Mouse (Mus musculus): Measurements from ENCODE around the gene Alpi. TPM values are rescaled to one million over a fixed set of nuclear protein-coding genes. Genes with fewer than 3 reads are reported as not detected.

Alpi gene
- polyA plus RNA-seq, 1 experiment from 2014 or later, result 0.74 TPM

GRCm38 (mm10) chr1:87111719-87112354 is 10.4 kb upstream of the Alpi start:
- Histone ChIP-seq H3K9me3 (replicated peaks; ENCODE audit: control insufficient read depth, low read length) (no peaks in the 10 kb centered on the region), H3K4me2 (ENCODE audit: low read depth, low read length) (no peak overlapping the region), H3K27ac (ENCODE audit: low read length) (no peak overlapping the region), H3K4me3 (ENCODE audit: low read length) (no peak overlapping the region), H3K9ac (ENCODE audit: low read length) (no peak overlapping the region), H3K27me3 (ENCODE audit: control insufficient read depth, insufficient read depth, low read length) (no peaks in the 10 kb centered on the region), H3K4me1 (ENCODE audit: control insufficient read depth, insufficient read depth, low read length) (no peaks in the 10 kb centered on the region), H3K36me3 (ENCODE audit: control insufficient read depth, insufficient read depth) (no peaks in the 10 kb centered on the region)
- 34% methylated on average over 9 of the region's 9 CpGs for WGBS
- ATAC-seq (replicated peaks; ENCODE audit: extremely low read depth, insufficient read depth, low FRiP score), result no peak

- no peaks in the 10 kb centered on the region for H3K4me1 ChIP-seq (ENCODE audit: control insufficient read depth, insufficient read depth, low read length)
- no peak overlapping the region for H3K4me2 ChIP-seq (ENCODE audit: low read depth, low read length)
- 73% methylated on average over 4 of the region's 4 CpGs for WGBS
- H3K4me3 ChIP-seq (ENCODE audit: low read length), result no peak overlapping the region
- no peaks in the 10 kb centered on the region for H3K9me3 ChIP-seq (replicated peaks; ENCODE audit: control insufficient read depth, low read length)
- H3K9ac ChIP-seq (ENCODE audit: low read length), result no peak overlapping the region
- no peak for ATAC-seq (replicated peaks; ENCODE audit: extremely low read depth, insufficient read depth, low FRiP score)
- no peak overlapping the region for H3K27ac ChIP-seq (ENCODE audit: low read length)
- H3K27me3 ChIP-seq (ENCODE audit: control insufficient read depth, insufficient read depth, low read length), result no peaks in the 10 kb centered on the region
- H3K36me3 ChIP-seq (ENCODE audit: control insufficient read depth, insufficient read depth), result no peaks in the 10 kb centered on the region
Observed at GRCm38 (mm10) chr1:87108564-87108963, 7.2 kb upstream of the Alpi start.

DNA sequence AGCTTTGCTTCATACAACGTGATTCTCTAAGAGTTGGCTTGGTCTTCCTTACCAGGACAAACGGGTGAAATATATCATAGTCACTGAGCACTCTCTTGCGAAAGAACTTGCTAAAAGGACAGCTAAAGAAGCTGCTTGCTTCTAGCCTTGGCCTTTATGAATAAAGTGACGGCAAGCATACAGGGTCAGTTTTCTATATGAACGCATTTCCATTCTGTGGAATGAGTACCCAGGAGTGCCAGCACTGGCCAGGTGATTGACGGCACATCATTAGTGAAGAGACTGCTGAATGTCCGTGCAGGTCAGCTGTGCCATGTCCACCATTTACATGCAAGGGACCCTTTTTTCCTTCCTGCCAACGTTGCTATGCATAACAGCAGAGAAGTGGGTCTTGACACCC is 5.1 kb upstream of the Alpi start:
- no peaks in the 10 kb centered on the region for H3K4me1 ChIP-seq (ENCODE audit: control insufficient read depth, insufficient read depth, low read length)
- H3K4me2 ChIP-seq (ENCODE audit: low read depth, low read length), result no peak overlapping the region
- ATAC-seq (replicated peaks; ENCODE audit: extremely low read depth, insufficient read depth, low FRiP score), result no peak
- H3K36me3 ChIP-seq (ENCODE audit: control insufficient read depth, insufficient read depth), result no peaks in the 10 kb centered on the region
- 74% methylated on average over 8 of the region's 8 CpGs for WGBS
- H3K9ac ChIP-seq (ENCODE audit: low read length), result no peak overlapping the region
- H3K27me3 ChIP-seq (ENCODE audit: control insufficient read depth, insufficient read depth, low read length), result no peaks in the 10 kb centered on the region
- no peaks in the 10 kb centered on the region for H3K9me3 ChIP-seq (replicated peaks; ENCODE audit: control insufficient read depth, low read length)
- no peak overlapping the region for H3K4me3 ChIP-seq (ENCODE audit: low read length)
- H3K27ac ChIP-seq (ENCODE audit: low read length), result no peak overlapping the region

GRCm38 (mm10) chr1:87103936-87104335 is 2.5 kb upstream of the Alpi start:
- Histone ChIP-seq H3K4me1 (ENCODE audit: control insufficient read depth, insufficient read depth, low read length) (no peaks in the 10 kb centered on the region), H3K9ac (ENCODE audit: low read length) (no peak overlapping the region), H3K4me2 (ENCODE audit: low read depth, low read length) (no peak overlapping the region), H3K9me3 (replicated peaks; ENCODE audit: control insufficient read depth, low read length) (no peaks in the 10 kb centered on the region), H3K27me3 (ENCODE audit: control insufficient read depth, insufficient read depth, low read length) (0 out of 2 replicates have a peak, but pooled peaks cover 7% of the 10 kb centered on the region), H3K36me3 (ENCODE audit: control insufficient read depth, insufficient read depth) (no peaks in the 10 kb centered on the region), H3K4me3 (ENCODE audit: low read length) (no peak overlapping the region), H3K27ac (ENCODE audit: low read length) (no peak overlapping the region)
- ATAC-seq (replicated peaks; ENCODE audit: extremely low read depth, insufficient read depth, low FRiP score), result no peak
- 78% methylated on average over 1 of the region's 1 CpGs for WGBS

DNA sequence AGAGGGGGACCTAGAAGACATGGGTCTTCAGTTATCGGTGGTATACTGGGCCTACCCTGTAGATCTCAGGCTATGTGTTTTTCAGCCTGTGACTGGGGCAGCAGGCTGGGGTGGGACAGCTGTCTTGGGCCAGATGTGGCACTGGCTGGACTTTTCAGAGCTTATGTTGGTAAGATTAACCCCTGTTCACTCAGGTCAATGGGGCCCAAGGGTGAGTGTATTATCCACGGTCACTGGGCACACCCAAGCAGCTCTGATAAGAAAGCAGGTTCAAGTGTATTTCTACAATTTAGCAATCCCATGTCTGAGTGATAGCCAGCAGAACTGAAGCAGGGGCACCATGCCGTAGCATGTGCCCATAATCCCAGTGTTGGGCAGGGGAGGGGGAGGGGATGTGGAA is 708 bp upstream of the Alpi start:
- WGBS, result 80% methylated on average over 3 of the region's 3 CpGs
- Histone ChIP-seq H3K4me2 (ENCODE audit: low read depth, low read length) (no peak overlapping the region), H3K9me3 (replicated peaks; ENCODE audit: control insufficient read depth, low read length) (no peaks in the 10 kb centered on the region), H3K4me3 (ENCODE audit: low read length) (no peak overlapping the region), H3K27ac (ENCODE audit: low read length) (no peak overlapping the region), H3K36me3 (ENCODE audit: control insufficient read depth, insufficient read depth) (no peaks in the 10 kb centered on the region), H3K27me3 (ENCODE audit: control insufficient read depth, insufficient read depth, low read length) (peaks cover 11% of the 10 kb centered on the region; the same call in 1 of the 2 replicates), H3K4me1 (ENCODE audit: control insufficient read depth, insufficient read depth, low read length) (0 out of 2 replicates have a peak, but pooled peaks cover 3% of the 10 kb centered on the region), H3K9ac (ENCODE audit: low read length) (no peak overlapping the region)
- no peak for ATAC-seq (replicated peaks; ENCODE audit: extremely low read depth, insufficient read depth, low FRiP score)

DNA sequence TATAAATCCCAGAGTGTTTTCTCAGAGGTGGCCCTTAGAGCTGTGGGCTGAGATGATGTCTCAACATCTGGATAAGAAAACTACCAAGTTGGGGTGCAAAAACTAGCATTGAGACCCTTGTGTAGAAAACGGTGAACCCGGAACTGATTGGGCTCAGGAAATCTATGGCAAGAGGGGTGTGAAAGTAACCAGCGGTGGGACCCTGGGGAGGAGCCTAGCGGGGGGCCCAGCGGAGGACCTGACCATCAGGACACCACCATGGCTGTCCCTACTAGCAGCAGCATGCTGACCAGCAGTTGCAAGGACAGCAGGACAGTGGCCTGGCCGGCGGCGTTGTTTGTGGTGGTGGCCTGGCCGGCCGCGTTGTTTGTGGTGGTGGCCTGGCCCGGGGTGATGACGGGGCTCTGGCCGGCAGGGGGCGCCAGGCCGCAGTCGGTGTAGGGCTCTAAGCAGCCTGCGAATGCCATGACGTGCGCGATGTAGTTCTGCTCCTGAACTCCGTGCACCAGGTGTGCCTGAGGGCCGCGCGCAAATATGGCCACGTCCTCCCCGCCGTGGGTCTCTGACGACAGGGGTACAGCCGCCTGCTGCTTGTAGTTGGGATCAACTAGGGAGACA is 2.9 kb downstream of the Alpi start:
- Histone ChIP-seq H3K36me3 (ENCODE audit: control insufficient read depth, insufficient read depth) (no peaks in the 10 kb centered on the region), H3K9me3 (replicated peaks; ENCODE audit: control insufficient read depth, low read length) (no peaks in the 10 kb centered on the region), H3K4me2 (ENCODE audit: low read depth, low read length) (peak overlapping the region; percentile 46), H3K4me1 (ENCODE audit: control insufficient read depth, insufficient read depth, low read length) (0 out of 2 replicates have a peak, but pooled peaks cover 3% of the 10 kb centered on the region), H3K27me3 (ENCODE audit: control insufficient read depth, insufficient read depth, low read length) (peaks cover 13% of the 10 kb centered on the region; the same call in 1 of the 2 replicates), H3K9ac (ENCODE audit: low read length) (no peak overlapping the region), H3K27ac (ENCODE audit: low read length) (no peak overlapping the region), H3K4me3 (ENCODE audit: low read length) (no peak overlapping the region)
- ATAC-seq (replicated peaks; ENCODE audit: extremely low read depth, insufficient read depth, low FRiP score), result no peak; the same call in 1 of the 2 replicates
- WGBS, result 13% methylated on average over 30 of the region's 30 CpGs

GRCm38 (mm10) chr1:87095642-87096041 is 5.8 kb downstream of the Alpi start:
- Histone ChIP-seq H3K9ac (ENCODE audit: low read length) (no peak overlapping the region), H3K27ac (ENCODE audit: low read length) (no peak overlapping the region), H3K4me3 (ENCODE audit: low read length) (no peak overlapping the region), H3K36me3 (ENCODE audit: control insufficient read depth, insufficient read depth) (no peaks in the 10 kb centered on the region), H3K9me3 (replicated peaks; ENCODE audit: control insufficient read depth, low read length) (no peaks in the 10 kb centered on the region), H3K27me3 (ENCODE audit: control insufficient read depth, insufficient read depth, low read length) (peaks cover 13% of the 10 kb centered on the region; the same call in 1 of the 2 replicates), H3K4me2 (ENCODE audit: low read depth, low read length) (no peak overlapping the region), H3K4me1 (ENCODE audit: control insufficient read depth, insufficient read depth, low read length) (0 out of 2 replicates have a peak, but pooled peaks cover 3% of the 10 kb centered on the region)
- no peak for ATAC-seq (replicated peaks; ENCODE audit: extremely low read depth, insufficient read depth, low FRiP score)
- 80% methylated on average over 8 of the region's 8 CpGs for WGBS

DNA sequence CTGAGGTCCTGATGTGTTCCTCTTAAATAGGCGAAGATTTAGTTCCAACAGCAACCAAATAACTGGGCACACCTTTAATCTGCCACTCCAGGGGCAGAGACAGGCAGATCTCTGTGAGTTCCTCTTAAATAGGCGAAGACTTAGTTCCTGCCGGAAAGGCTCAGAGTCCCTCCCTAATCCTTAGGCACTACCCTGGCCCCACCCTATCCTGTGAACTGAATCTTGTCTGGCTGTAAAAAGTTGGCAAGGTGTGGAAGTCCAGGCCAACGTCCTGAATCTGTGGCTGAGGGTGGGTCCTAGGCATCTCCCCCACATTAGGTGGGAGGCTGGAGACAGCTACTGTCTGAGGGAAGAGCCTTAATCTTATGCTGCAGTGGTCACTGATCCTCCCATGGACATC is 11.6 kb downstream of the Alpi start, which contains the start of gene Alppl2:
TSS of gene Alppl2 (minus strand) at position 101 of the 400 bp plus-strand sequence.
- Histone ChIP-seq H3K9ac (ENCODE audit: low read length) (no peak within 1 kb of the TSS), H3K9me3 (replicated peaks; ENCODE audit: control insufficient read depth, low read length) (no peaks in the 10 kb centered on the region), H3K4me2 (ENCODE audit: low read depth, low read length) (no peak within 1 kb of the TSS), H3K27me3 (ENCODE audit: control insufficient read depth, insufficient read depth, low read length) (no peaks in the 10 kb centered on the region), H3K36me3 (ENCODE audit: control insufficient read depth, insufficient read depth) (no peaks in the 10 kb centered on the region), H3K4me3 (ENCODE audit: low read length) (no peak within 1 kb of the TSS), H3K4me1 (ENCODE audit: control insufficient read depth, insufficient read depth, low read length) (no peaks in the 10 kb centered on the region), H3K27ac (ENCODE audit: low read length) (no peak within 1 kb of the TSS)
- WGBS, result 69% methylated on average over 4 of the region's 4 CpGs
- no peak for ATAC-seq (replicated peaks; ENCODE audit: extremely low read depth, insufficient read depth, low FRiP score)

GRCm38 (mm10) chr1:87089251-87089650 is 12.2 kb downstream of the Alpi start:
- no peaks in the 10 kb centered on the region for H3K27me3 ChIP-seq (ENCODE audit: control insufficient read depth, insufficient read depth, low read length)
- H3K4me3 ChIP-seq (ENCODE audit: low read length), result no peak overlapping the region
- no peak overlapping the region for H3K27ac ChIP-seq (ENCODE audit: low read length)
- no peaks in the 10 kb centered on the region for H3K4me1 ChIP-seq (ENCODE audit: control insufficient read depth, insufficient read depth, low read length)
- H3K36me3 ChIP-seq (ENCODE audit: control insufficient read depth, insufficient read depth), result no peaks in the 10 kb centered on the region
- ATAC-seq (replicated peaks; ENCODE audit: extremely low read depth, insufficient read depth, low FRiP score), result no peak
- no peak overlapping the region for H3K4me2 ChIP-seq (ENCODE audit: low read depth, low read length)
- no peak overlapping the region for H3K9ac ChIP-seq (ENCODE audit: low read length)
- WGBS, result 87% methylated on average over 11 of the region's 11 CpGs
- no peaks in the 10 kb centered on the region for H3K9me3 ChIP-seq (replicated peaks; ENCODE audit: control insufficient read depth, low read length)

Data from heart, embryonic 16.5 days (tissue).